Comparison of ENCODE assay signal across 23 mouse cellular contexts in genomic region chr5:77515448-77515847, GRCm38 (mm10).
DNase-seq lines count a peak whose midpoint lies in the region; ATAC-seq and TF ChIP-seq lines count a peak whose summit lies in the region.
"Had no signal": no experiment of that assay in that cellular context is flagged by ENCODE, and none has a peak within 500 bp of the region (broad histone marks: within the 10 kb centered on the region; RNA-seq: fewer than 3 reads in every experiment).

No protein-coding gene starts in this region.

- WGBS in lung, embryonic 14.5 days = 60% methylated on average over 7 of the region's 7 CpGs
- WGBS in lung, adult 2 months = 62% methylated on average over 7 of the region's 7 CpGs
- 48% methylated on average over 7 of the region's 7 CpGs for WGBS in lung, embryonic 16.5 days

- H3K9ac ChIP-seq in lung, embryonic 14.5 days = no peak overlapping the region
- H3K9ac ChIP-seq in lung, embryonic 16.5 days (ENCODE audit: low read length) = no peak overlapping the region
- H3K9ac ChIP-seq: embryonic facial prominence, embryonic 13.5 days; embryonic facial prominence, embryonic 15.5 days; forebrain, embryonic 12.5 days had no signal

- no peaks in the 10 kb centered on the region for H3K27me3 ChIP-seq in lung, embryonic 14.5 days (ENCODE audit: insufficient read depth, low read length)
- no peaks in the 10 kb centered on the region for H3K27me3 ChIP-seq in lung, embryonic 16.5 days (ENCODE audit: control insufficient read depth, insufficient read depth, low read depth, low read length)
- H3K27me3 ChIP-seq in Patski = no peaks in the 10 kb centered on the region
- H3K27me3 ChIP-seq: embryonic facial prominence, embryonic 13.5 days; embryonic facial prominence, embryonic 15.5 days; forebrain, embryonic 12.5 days had no signal

- in situ Hi-C loops in Patski (cut with MboI; ENCODE audit: low pct_unique_long_range_greater_than_20kb) = no loop called here

- TF ChIP-seq POLR2A in lung, adult 2 months (IDR thresholded peaks at IDR 0.05; ENCODE audit: borderline replicate concordance, extremely low read depth, low read depth, low read length) = no peak

- DNase-seq in lung, embryonic 14.5 days = peak; percentile 38
- DNase-seq in lung, adult 2 months = no peak
- DNase-seq in lung, postnatal 36 days = no peak
- no peak for DNase-seq in Patski (ENCODE audit: low read depth, low spot score)
- DNase-seq in cerebellum, adult 9-10 months = no peak
- DNase-seq: adrenal gland, adult 8-10 months; adrenal gland, postnatal 14 days; adrenal gland, postnatal 36 days; cerebellum, adult 11-12 months; cerebellum, adult 2 months; cerebellum, adult 9-11 months; cerebellum, postnatal 14 days; cerebellum, postnatal 36 days; embryo, embryonic 11 days had no signal

- no peak overlapping the region for H3K4me2 ChIP-seq in lung, embryonic 14.5 days
- H3K4me2 ChIP-seq in lung, embryonic 16.5 days (ENCODE audit: low read depth, low read length) = no peak overlapping the region
- H3K4me2 ChIP-seq: embryonic facial prominence, embryonic 13.5 days; embryonic facial prominence, embryonic 15.5 days; forebrain, embryonic 12.5 days had no signal

- no peak overlapping the region for H3K27ac ChIP-seq in lung, embryonic 14.5 days (ENCODE audit: low read depth)
- no peak overlapping the region for H3K27ac ChIP-seq in lung, embryonic 16.5 days (ENCODE audit: low read length)
- H3K27ac ChIP-seq: embryonic facial prominence, embryonic 13.5 days; embryonic facial prominence, embryonic 15.5 days; forebrain, embryonic 10.5 days; forebrain, embryonic 12.5 days had no signal

- TF ChIP-seq CTCF in lung, embryonic 14.5 days (IDR thresholded peaks at IDR 0.05; ENCODE audit: low read depth) = no peak
- no peak for TF ChIP-seq CTCF in lung, adult 2 months (IDR thresholded peaks at IDR 0.05; ENCODE audit: insufficient read depth, low read length)
- no peak for TF ChIP-seq CTCF in Patski (IDR thresholded peaks at IDR 0.05)

- H3K36me3 ChIP-seq in lung, embryonic 14.5 days (ENCODE audit: insufficient read depth) = no peaks in the 10 kb centered on the region
- no peaks in the 10 kb centered on the region for H3K36me3 ChIP-seq in lung, embryonic 16.5 days (ENCODE audit: control insufficient read depth, insufficient read depth, low read length)
- H3K36me3 ChIP-seq: embryonic facial prominence, embryonic 13.5 days; embryonic facial prominence, embryonic 15.5 days; forebrain, embryonic 10.5 days; forebrain, embryonic 12.5 days had no signal

- no peaks in the 10 kb centered on the region for H3K4me1 ChIP-seq in lung, embryonic 14.5 days (ENCODE audit: insufficient read depth)
- H3K4me1 ChIP-seq in lung, adult 2 months (ENCODE audit: control insufficient read depth, insufficient read depth, low read length) = no peaks in the 10 kb centered on the region
- H3K4me1 ChIP-seq in lung, embryonic 16.5 days (replicated peaks; ENCODE audit: control insufficient read depth, insufficient read depth, low read length) = no peaks in the 10 kb centered on the region
- H3K4me1 ChIP-seq: embryonic facial prominence, embryonic 13.5 days; embryonic facial prominence, embryonic 15.5 days; forebrain, embryonic 12.5 days had no signal

- CTCF ChIA-PET in Patski (lab: Charles Lee) = no interaction called here

- POLR2A ChIA-PET in Patski (lab: Charles Lee) = no interaction called here

- H3K9me3 ChIP-seq in lung, embryonic 14.5 days (ENCODE audit: low read depth, low read length) = no peaks in the 10 kb centered on the region
- no peaks in the 10 kb centered on the region for H3K9me3 ChIP-seq in lung, embryonic 16.5 days (ENCODE audit: control insufficient read depth, low read length)
- H3K9me3 ChIP-seq: embryonic facial prominence, embryonic 13.5 days; embryonic facial prominence, embryonic 15.5 days; forebrain, embryonic 10.5 days; forebrain, embryonic 12.5 days had no signal

- peak; percentile 87 for ATAC-seq in lung, embryonic 14.5 days (ENCODE audit: insufficient read depth)
- peak; percentile 64 for ATAC-seq in lung, embryonic 16.5 days (ENCODE audit: low read depth)
- ATAC-seq in Patski = peak; percentile 69
- ATAC-seq: activated CD4-positive, CD25-positive, alpha-beta regulatory T cell, adult 4 months; forebrain, embryonic 14.5 days; forebrain, embryonic 16.5 days had no signal

- no peak overlapping the region for H3K4me3 ChIP-seq in lung, embryonic 14.5 days (ENCODE audit: low read depth, low read length)
- no peak overlapping the region for H3K4me3 ChIP-seq in lung, adult 2 months (replicated peaks; ENCODE audit: extremely low read depth, low read depth, low read length)
- no peak overlapping the region for H3K4me3 ChIP-seq in lung, embryonic 16.5 days (ENCODE audit: low read length)
- H3K4me3 ChIP-seq: embryonic facial prominence, embryonic 13.5 days; embryonic facial prominence, embryonic 15.5 days; erythroblast, embryonic 14.5 days; forebrain, embryonic 10.5 days; forebrain, embryonic 12.5 days had no signal
